Mouse (Mus musculus) 3134 (cell line): ENCODE measurements around the gene Gm11634.

Experiments
- DNase-seq: peaks from one replicate; pipeline ENCODE4 v3.0.0-alpha.2; 2011; ENCODE audit warnings: low spot score; ENCODE audit not compliant: insufficient read length; ENCODE audit errors: extremely low read depth

Gene Gm11634

GRCm38 (mm10) chr11:101576116-101576515 lies 22.9 kb downstream of the Gm11634 start:
- DNase-seq, result no peak

GRCm38 (mm10) chr11:101568421-101568820 lies 30.6 kb downstream of the Gm11634 start:
- no peak for DNase-seq

- DNase-seq, result peak; percentile 67
Observed at GRCm38 (mm10) chr11:101562391-101562790, 36.7 kb downstream of the Gm11634 start.

- DNase-seq, result no peak
Observed at GRCm38 (mm10) chr11:101556954-101557353, 42.1 kb downstream of the Gm11634 start.

GRCm38 (mm10) chr11:101556541-101556940 lies 42.5 kb downstream of the Gm11634 start:
- DNase-seq, result no peak

- no peak for DNase-seq
Observed at GRCm38 (mm10) chr11:101553354-101553930, 45.6 kb downstream of the Gm11634 start.

- DNase-seq, result peak; percentile 93
Observed at GRCm38 (mm10) chr11:101552476-101553300, 46.4 kb downstream of the Gm11634 start.

GRCm38 (mm10) chr11:101551751-101552475 lies 47.1 kb downstream of the Gm11634 start, which contains the start of the genes Brca1 and Nbr1:
TSS of gene Brca1 (minus strand) at chr11:101551955.
TSS of gene Nbr1 (plus strand) at chr11:101552149.
- DNase-seq, result peak; percentile 97

- DNase-seq, result no peak
Observed at GRCm38 (mm10) chr11:101548526-101548925, 50.5 kb downstream of the Gm11634 start.

- DNase-seq, result no peak
Observed at GRCm38 (mm10) chr11:101544132-101544531, 54.9 kb downstream of the Gm11634 start.
